Mouse (Mus musculus): ENCODE results near the gene Necab2. TPM values are rescaled to one million over a fixed set of nuclear protein-coding genes. Genes with fewer than 3 reads are reported as not detected.

Gene Necab2
- total RNA-seq, 2 experiments from 2014 or later, result 19.4 to 20.8 TPM

GRCm38 (mm10) chr8:119449627-119450026, 3.1 kb downstream of the Necab2 start:
- no peak for DNase-seq (ENCODE audit: low spot score in 2 of 2)

GRCm38 (mm10) chr8:119451131-119451530, 4.6 kb downstream of the Necab2 start:
- no peak for DNase-seq (ENCODE audit: low spot score in 2 of 2)

GRCm38 (mm10) chr8:119452919-119453318, 6.4 kb downstream of the Necab2 start:
- DNase-seq (ENCODE audit: low spot score in 2 of 2), result no peak

- no peak for DNase-seq (ENCODE audit: low spot score in 2 of 2)
Measured at GRCm38 (mm10) chr8:119456045-119456444, 9.5 kb downstream of the Necab2 start.

GRCm38 (mm10) chr8:119459724-119460123, 13.2 kb downstream of the Necab2 start:
- no peak for DNase-seq (ENCODE audit: low spot score in 2 of 2)

- no peak for DNase-seq (ENCODE audit: low spot score in 2 of 2)
Measured at GRCm38 (mm10) chr8:119461356-119461755, 14.8 kb downstream of the Necab2 start.

- no peak for DNase-seq (ENCODE audit: low spot score in 2 of 2)
Measured at GRCm38 (mm10) chr8:119463709-119464108, 17.2 kb downstream of the Necab2 start.

- DNase-seq (ENCODE audit: low spot score in 2 of 2), result no peak
Measured at GRCm38 (mm10) chr8:119466105-119466504, 19.6 kb downstream of the Necab2 start.

GRCm38 (mm10) chr8:119466794-119467193, 20.3 kb downstream of the Necab2 start:
- DNase-seq (ENCODE audit: low spot score in 2 of 2), result no peak

- DNase-seq (ENCODE audit: low spot score in 2 of 2), result no peak
Measured at GRCm38 (mm10) chr8:119468091-119468490, 21.6 kb downstream of the Necab2 start.

GRCm38 (mm10) chr8:119478684-119479083, 32.2 kb downstream of the Necab2 start:
- no peak for DNase-seq (ENCODE audit: low spot score in 2 of 2)

GRCm38 (mm10) chr8:119484145-119484896, 37.8 kb downstream of the Necab2 start:
- no peak for DNase-seq (ENCODE audit: low spot score in 2 of 2)

GRCm38 (mm10) chr8:119487093-119487492, 40.6 kb downstream of the Necab2 start:
- DNase-seq (ENCODE audit: low spot score in 2 of 2), result no peak

GRCm38 (mm10) chr8:119496848-119497247, 50.3 kb downstream of the Necab2 start:
- DNase-seq (ENCODE audit: low spot score in 2 of 2), result peak in 1 of 2 experiments; percentile 46

- DNase-seq (ENCODE audit: low spot score in 2 of 2), result no peak
Measured at GRCm38 (mm10) chr8:119499836-119500235, 53.3 kb downstream of the Necab2 start.

GRCm38 (mm10) chr8:119501598-119501997, 55.1 kb downstream of the Necab2 start, which contains the start of gene Slc38a8:
TSS of gene Slc38a8 (minus strand) at chr8:119501698.
- no peak for DNase-seq (ENCODE audit: low spot score in 2 of 2)

GRCm38 (mm10) chr8:119502111-119502510, 55.6 kb downstream of the Necab2 start:
- no peak for DNase-seq (ENCODE audit: low spot score in 2 of 2)

- no peak for DNase-seq (ENCODE audit: low spot score in 2 of 2)
Measured at GRCm38 (mm10) chr8:119503191-119503767, 56.8 kb downstream of the Necab2 start.

- no peak for DNase-seq (ENCODE audit: low spot score in 2 of 2)
Measured at GRCm38 (mm10) chr8:119505488-119505887, 59.0 kb downstream of the Necab2 start.

- no peak for DNase-seq (ENCODE audit: low spot score in 2 of 2)
Measured at GRCm38 (mm10) chr8:119506106-119506505, 59.6 kb downstream of the Necab2 start.

- no peak for DNase-seq (ENCODE audit: low spot score in 2 of 2)
Measured at GRCm38 (mm10) chr8:119510471-119510870, 64.0 kb downstream of the Necab2 start.

- DNase-seq (ENCODE audit: low spot score in 2 of 2), result no peak
Measured at GRCm38 (mm10) chr8:119511722-119512121, 65.2 kb downstream of the Necab2 start.

GRCm38 (mm10) chr8:119513405-119513804, 66.9 kb downstream of the Necab2 start:
- no peak for DNase-seq (ENCODE audit: low spot score in 2 of 2)
